In genomic region chr17:35045807-35046680, GRCm38 (mm10) we compare ENCODE assay signal across 8 mouse cellular contexts. TPM values are rescaled to one million over a fixed set of nuclear protein-coding genes. Genes with fewer than 3 reads are reported as not detected.
DNase-seq lines count a peak whose midpoint lies in the region; ATAC-seq and TF ChIP-seq lines count a peak whose summit lies in the region.

No protein-coding gene starts in this region.

- intact Hi-C loops in heart, postnatal 25 days (cut with DNase I): loop anchor here (2.0 kb wide), 1 partner anchor 23 kb away; no protein-coding TSS in a partner anchor

- 2% methylated on average over 48 of the region's 48 CpGs for WGBS in heart, embryonic 14.5 days
- WGBS in forebrain, embryonic 12.5 days: 7% methylated on average over 47 of the region's 48 CpGs
- 3% methylated on average over 48 of the region's 48 CpGs for WGBS in liver, embryonic 13.5 days (ENCODE audit: insufficient replicate concordance)

- peaks cover 24 to 51% of the 10 kb centered on the region in 2 experiments for H3K4me1 ChIP-seq in heart, embryonic 14.5 days (ENCODE audit: control insufficient read depth in 2 of 2, insufficient read depth in 2 of 2, low read length in 2 of 2)
- H3K4me1 ChIP-seq in ES-Bruce4 (ENCODE audit: control insufficient read depth, insufficient read depth, low read length): peaks cover 3% of the 10 kb centered on the region
- peaks cover 45% of the 10 kb centered on the region for H3K4me1 ChIP-seq in forebrain, embryonic 12.5 days
- H3K4me1 ChIP-seq in liver, embryonic 13.5 days (replicated peaks): peaks cover 82% of the 10 kb centered on the region

- no peaks in the 10 kb centered on the region for H3K36me3 ChIP-seq in heart, embryonic 14.5 days (ENCODE audit: control insufficient read depth, insufficient read depth, low read length)
- H3K36me3 ChIP-seq in ES-Bruce4 (ENCODE audit: control insufficient read depth, insufficient read depth, low read length, poor library complexity, severe bottlenecking): no peaks in the 10 kb centered on the region
- H3K36me3 ChIP-seq in forebrain, embryonic 12.5 days (replicated peaks): no peaks in the 10 kb centered on the region
- no peaks in the 10 kb centered on the region for H3K36me3 ChIP-seq in liver, embryonic 13.5 days

- no peaks in the 10 kb centered on the region for H3K9me3 ChIP-seq in heart, embryonic 14.5 days (ENCODE audit: control insufficient read depth, low read length)
- no peaks in the 10 kb centered on the region for H3K9me3 ChIP-seq in ES-Bruce4 (replicated peaks; ENCODE audit: control insufficient read depth, insufficient read depth, low read length, poor library complexity, severe bottlenecking)
- H3K9me3 ChIP-seq in forebrain, embryonic 12.5 days: no peaks in the 10 kb centered on the region
- no peaks in the 10 kb centered on the region for H3K9me3 ChIP-seq in liver, embryonic 13.5 days (replicated peaks)

- TF ChIP-seq POLR2A in ES-Bruce4 (IDR thresholded peaks at IDR 0.05; ENCODE audit: insufficient read depth, low read length): no peak

- H3K27me3 ChIP-seq in heart, embryonic 14.5 days (ENCODE audit: control insufficient read depth, insufficient read depth, low read length): no peaks in the 10 kb centered on the region
- H3K27me3 ChIP-seq in ES-Bruce4 (ENCODE audit: control insufficient read depth, insufficient read depth, low read length, poor library complexity, severe bottlenecking): no peaks in the 10 kb centered on the region
- H3K27me3 ChIP-seq in forebrain, embryonic 12.5 days: no peaks in the 10 kb centered on the region
- H3K27me3 ChIP-seq in liver, embryonic 13.5 days: no peaks in the 10 kb centered on the region

- H3K27ac ChIP-seq in heart, embryonic 14.5 days (replicated peaks in 1 of 2; ENCODE audit: control insufficient read depth in 1 of 2, insufficient read depth in 1 of 2, low read depth in 2 of 2, low read length in 2 of 2): peak overlapping the region; percentile 79 to 95
- H3K27ac ChIP-seq in ES-Bruce4 (ENCODE audit: insufficient read depth, low read length): no peak overlapping the region
- H3K27ac ChIP-seq in forebrain, embryonic 12.5 days: peak overlapping the region; percentile 90
- H3K27ac ChIP-seq in liver, embryonic 13.5 days: peak overlapping the region; percentile 97

- no peak for TF ChIP-seq CTCF in ES-Bruce4 (IDR thresholded peaks at IDR 0.05; ENCODE audit: low read depth, low read length)

- TF ChIP-seq EP300 in ES-Bruce4 (IDR thresholded peaks at IDR 0.05; ENCODE audit: insufficient read depth, low read depth, low read length): no peak

- no peak for ATAC-seq in heart, embryonic 14.5 days (ENCODE audit: insufficient number of reproducible peaks, insufficient read depth, low FRiP score, low read depth)
- ATAC-seq in forebrain, embryonic 12.5 days (ENCODE audit: low FRiP score): peak; percentile 73
- ATAC-seq in liver, embryonic 13.5 days (ENCODE audit: low read depth): no peak

- no peak for DNase-seq in heart, postnatal 25 days (ENCODE audit: low spot score)
- no peak for DNase-seq in liver, embryonic 13.5 days
- DNase-seq in frontal cortex, postnatal 25 days (ENCODE audit: low spot score in 2 of 2): no peak
- DNase-seq in adrenal gland, postnatal 10 days: no peak
- no peak for DNase-seq in right cerebral cortex, postnatal 36 days (ENCODE audit: low spot score in 2 of 2)

- peak overlapping the region; percentile 47 to 65 for H3K4me3 ChIP-seq in heart, embryonic 14.5 days (ENCODE audit: control insufficient read depth in 1 of 2, insufficient read depth in 1 of 2, low read depth in 1 of 2, low read length in 2 of 2)
- H3K4me3 ChIP-seq in ES-Bruce4 (ENCODE audit: low read depth, low read length): peak overlapping the region; percentile 67
- H3K4me3 ChIP-seq in forebrain, embryonic 12.5 days (replicated peaks): peak overlapping the region; percentile 54
- H3K4me3 ChIP-seq in liver, embryonic 13.5 days (replicated peaks): peak overlapping the region; percentile 75

- peak overlapping the region; percentile 94 for H3K9ac ChIP-seq in heart, embryonic 14.5 days (ENCODE audit: low read length)
- H3K9ac ChIP-seq in ES-Bruce4 (ENCODE audit: low read depth, poor library complexity, severe bottlenecking): peak overlapping the region; percentile 88
- peak overlapping the region; percentile 88 for H3K9ac ChIP-seq in forebrain, embryonic 12.5 days
- H3K9ac ChIP-seq in liver, embryonic 13.5 days: peak overlapping the region; percentile 95

- H3K4me2 ChIP-seq in heart, embryonic 14.5 days (ENCODE audit: low read length): peak overlapping the region; percentile 99
- peak overlapping the region; percentile 93 for H3K4me2 ChIP-seq in forebrain, embryonic 12.5 days
- H3K4me2 ChIP-seq in liver, embryonic 13.5 days: peak overlapping the region; percentile 100

RNA-seq across cellular contexts. Expression of gene Msh5, which starts 0.5 kb away (rescaled TPM):
- 2.6 and 3.5 TPM in 2 replicates for polyA plus RNA-seq in heart, embryonic 14.5 days (2014; fragmentation: Nextera tagmentation; extraction: Ambion mirVana)
- total RNA-seq in heart, postnatal 25 days (2021): 1 to 10 TPM in 1 of 2 experiments, under 1 TPM in 1; 0.57 to 1.3 TPM
- polyA plus RNA-seq in ES-Bruce4 (2011; ENCODE audit: insufficient read depth, insufficient read length, low read depth, missing spikeins): 6.7 and 7.4 TPM in 2 replicates
- 5.3 and 5.6 TPM in 2 replicates for polyA plus RNA-seq in forebrain, embryonic 12.5 days (2016; fragmentation: Nextera tagmentation; extraction: Ambion mirVana)
- polyA plus RNA-seq in liver, embryonic 13.5 days (2015; fragmentation: Nextera tagmentation; extraction: Ambion mirVana): 3.2 and 3.4 TPM in 2 replicates
- 1 to 10 TPM; 2.3 to 5.0 TPM for total RNA-seq in adrenal gland, postnatal 10 days (2021)

RNA-seq across cellular contexts. Expression of gene Clic1, which starts 3.7 kb away (rescaled TPM):
- 108 TPM in 2 replicates for polyA plus RNA-seq in heart, embryonic 14.5 days (2014; fragmentation: Nextera tagmentation; extraction: Ambion mirVana)
- total RNA-seq in heart, postnatal 25 days (2021): 10 to 100 TPM; 40.0 to 46.1 TPM
- 173 and 182 TPM in 2 replicates for polyA plus RNA-seq in ES-Bruce4 (2011; ENCODE audit: insufficient read depth, insufficient read length, low read depth, missing spikeins)
- polyA plus RNA-seq in forebrain, embryonic 12.5 days (2016; fragmentation: Nextera tagmentation; extraction: Ambion mirVana): 152 and 155 TPM in 2 replicates
- 141 and 147 TPM in 2 replicates for polyA plus RNA-seq in liver, embryonic 13.5 days (2015; fragmentation: Nextera tagmentation; extraction: Ambion mirVana)
- 100 to 1,000 TPM in 1 of 2 experiments, 10 to 100 TPM in 1; 95.6 to 105 TPM for total RNA-seq in adrenal gland, postnatal 10 days (2021)

RNA-seq across cellular contexts. Expression of gene Ddah2, which starts 12.8 kb away (rescaled TPM):
- polyA plus RNA-seq in heart, embryonic 14.5 days (2014; fragmentation: Nextera tagmentation; extraction: Ambion mirVana): 186 and 222 TPM in 2 replicates
- total RNA-seq in heart, postnatal 25 days (2021): 10 to 100 TPM; 27.7 to 31.3 TPM
- polyA plus RNA-seq in ES-Bruce4 (2011; ENCODE audit: insufficient read depth, insufficient read length, low read depth, missing spikeins): 92.5 and 101 TPM in 2 replicates
- polyA plus RNA-seq in forebrain, embryonic 12.5 days (2016; fragmentation: Nextera tagmentation; extraction: Ambion mirVana): 513 and 534 TPM in 2 replicates
- polyA plus RNA-seq in liver, embryonic 13.5 days (2015; fragmentation: Nextera tagmentation; extraction: Ambion mirVana): 28.9 and 30.6 TPM in 2 replicates
- 10 to 100 TPM; 35.2 to 51.7 TPM for total RNA-seq in adrenal gland, postnatal 10 days (2021)

RNA-seq across cellular contexts. Expression of gene Sapcd1, which starts 18.2 kb away (rescaled TPM):
- polyA plus RNA-seq in heart, embryonic 14.5 days (2014; fragmentation: Nextera tagmentation; extraction: Ambion mirVana): 1.5 and 2.2 TPM in 2 replicates
- not detected for total RNA-seq in heart, postnatal 25 days (2021)
- polyA plus RNA-seq in ES-Bruce4 (2011; ENCODE audit: insufficient read depth, insufficient read length, low read depth, missing spikeins): 1.7 and 3.9 TPM in 2 replicates
- 7.4 and 7.7 TPM in 2 replicates for polyA plus RNA-seq in forebrain, embryonic 12.5 days (2016; fragmentation: Nextera tagmentation; extraction: Ambion mirVana)
- polyA plus RNA-seq in liver, embryonic 13.5 days (2015; fragmentation: Nextera tagmentation; extraction: Ambion mirVana): 2.5 and 2.8 TPM in 2 replicates
- total RNA-seq in adrenal gland, postnatal 10 days (2021): 1 to 10 TPM; 1.1 to 1.6 TPM

RNA-seq across cellular contexts. Expression of gene Ly6g6c, which starts 19.1 kb away (rescaled TPM):
- polyA plus RNA-seq in heart, embryonic 14.5 days (2014; fragmentation: Nextera tagmentation; extraction: Ambion mirVana): not detected in 2 replicates
- total RNA-seq in heart, postnatal 25 days (2021): not detected
- polyA plus RNA-seq in ES-Bruce4 (2011; ENCODE audit: insufficient read depth, insufficient read length, low read depth, missing spikeins): 3.7 and 4.0 TPM in 2 replicates
- polyA plus RNA-seq in forebrain, embryonic 12.5 days (2016; fragmentation: Nextera tagmentation; extraction: Ambion mirVana): not detected in 2 replicates
- 0.25 and 0.31 TPM in 2 replicates for polyA plus RNA-seq in liver, embryonic 13.5 days (2015; fragmentation: Nextera tagmentation; extraction: Ambion mirVana)
- total RNA-seq in adrenal gland, postnatal 10 days (2021): not detected
